Mouse (Mus musculus) layer of hippocampus, adult 9-10 months (tissue): ENCODE measurements around the gene Lmf2.

Experiments
- DNase-seq: peaks from one replicate; pipeline ENCODE4 v3.0.0; 2022; ENCODE audit warnings: low spot score

Lmf2 gene

DNA sequence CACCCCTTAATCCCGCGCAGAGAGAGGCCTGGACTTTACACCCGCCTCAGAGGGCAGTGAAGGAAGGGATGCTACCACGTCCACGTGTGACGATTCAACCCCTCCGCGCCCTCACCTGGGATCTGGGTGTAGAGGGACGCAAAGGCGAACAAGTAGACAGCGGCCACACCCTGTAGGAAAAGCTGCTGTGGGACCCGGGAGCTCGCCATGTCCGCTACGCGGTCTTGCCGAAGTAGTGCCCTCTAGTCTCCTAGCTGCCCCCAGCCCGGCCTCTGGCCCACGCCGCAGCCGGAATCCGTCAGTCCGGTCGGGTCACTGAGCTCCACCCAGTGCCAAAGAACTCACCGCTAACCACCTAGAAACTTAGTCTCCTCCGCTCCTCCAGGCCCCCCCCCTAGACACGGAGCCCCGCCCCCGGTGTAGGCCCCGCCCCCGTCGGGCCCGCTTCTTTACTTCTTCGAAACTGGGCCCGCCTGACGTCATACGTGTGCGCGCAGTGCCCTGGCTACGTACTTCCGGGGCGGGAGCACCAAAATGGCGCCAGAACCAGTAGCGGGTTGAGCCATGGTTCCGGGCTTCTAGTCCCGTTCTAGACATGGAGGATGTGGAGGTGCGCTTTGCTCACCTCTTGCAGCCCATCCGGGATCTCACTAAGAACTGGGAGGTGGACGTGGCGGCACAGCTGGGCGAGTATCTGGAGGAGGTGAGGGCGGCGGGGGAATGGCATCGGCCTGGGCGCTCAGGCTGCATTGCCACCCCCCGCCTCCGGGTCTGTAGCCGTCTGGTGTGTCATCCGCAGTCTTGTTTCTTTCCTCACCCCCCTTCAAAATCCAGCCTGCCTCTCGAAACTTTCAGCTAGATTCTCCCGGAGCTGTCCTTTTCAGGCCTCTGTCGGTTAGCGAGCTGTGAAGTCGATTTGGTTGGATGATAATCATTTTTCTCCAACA, at the start of gene Lmf2, which contains the start of gene Ncaph2:
Gene Lmf2 (minus strand): TSS at position 419 of the 947 bp plus-strand sequence.
Gene Ncaph2 (plus strand): TSS at position 479 of the 947 bp plus-strand sequence.
- DNase-seq, result peak; percentile 89

- DNase-seq, result no peak
These were observed 49.6 kb upstream of the Lmf2 start for GRCm38 (mm10) chr15:89404831-89405623.

GRCm38 (mm10) chr15:89402471-89402870, 47.0 kb upstream of the Lmf2 start:
- no peak for DNase-seq

- DNase-seq, result no peak
These were observed 44.3 kb upstream of the Lmf2 start for GRCm38 (mm10) chr15:89399716-89400115.

- DNase-seq, result no peak
These were observed 42.7 kb upstream of the Lmf2 start for GRCm38 (mm10) chr15:89398146-89398545.

DNA sequence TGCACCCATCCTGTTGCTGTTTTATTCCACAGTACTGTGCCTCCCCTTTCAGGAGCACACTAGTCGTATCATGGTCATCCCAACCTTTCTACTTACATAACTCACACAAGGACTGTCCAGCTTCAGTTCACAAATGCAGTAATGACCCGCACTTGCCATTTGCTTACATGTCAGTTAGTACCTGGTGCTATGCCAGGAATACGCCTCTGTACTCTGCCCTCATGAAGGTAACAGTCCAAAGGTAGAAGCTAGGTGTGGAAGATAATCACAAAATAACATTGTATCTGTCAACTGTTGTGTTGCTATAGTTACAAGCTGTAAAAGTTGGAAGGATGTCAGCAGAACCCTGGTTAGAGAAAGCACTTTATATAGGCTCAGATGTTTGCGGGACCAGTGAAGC, 41.4 kb upstream of the Lmf2 start:
- no peak for DNase-seq

GRCm38 (mm10) chr15:89390081-89390480, 34.6 kb upstream of the Lmf2 start:
- DNase-seq, result no peak

GRCm38 (mm10) chr15:89387127-89387526, 31.7 kb upstream of the Lmf2 start:
- no peak for DNase-seq

DNA sequence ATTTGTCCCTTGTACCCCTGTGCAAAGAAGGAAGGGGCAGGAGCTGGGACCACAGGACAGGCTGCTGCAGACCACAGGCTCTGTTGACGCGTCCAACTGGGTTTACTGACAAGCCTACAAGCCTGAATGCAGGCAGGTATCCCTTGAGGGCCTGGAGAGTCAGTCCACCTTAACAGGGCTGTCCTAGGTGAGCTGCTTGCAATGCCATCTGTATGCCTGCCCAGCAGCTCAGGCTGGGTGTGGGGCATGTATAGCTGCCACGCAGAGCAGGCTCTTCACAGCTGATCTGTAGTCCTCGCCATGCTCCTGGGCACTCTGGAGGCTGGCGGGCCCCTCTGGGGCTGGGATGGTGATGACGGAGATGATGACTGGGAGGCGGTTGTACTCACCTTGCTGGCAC, 29.2 kb upstream of the Lmf2 start, which contains the start of gene Klhdc7b:
Gene Klhdc7b (plus strand): TSS at position 301 of the 400 bp plus-strand sequence.
- DNase-seq, result no peak

DNA sequence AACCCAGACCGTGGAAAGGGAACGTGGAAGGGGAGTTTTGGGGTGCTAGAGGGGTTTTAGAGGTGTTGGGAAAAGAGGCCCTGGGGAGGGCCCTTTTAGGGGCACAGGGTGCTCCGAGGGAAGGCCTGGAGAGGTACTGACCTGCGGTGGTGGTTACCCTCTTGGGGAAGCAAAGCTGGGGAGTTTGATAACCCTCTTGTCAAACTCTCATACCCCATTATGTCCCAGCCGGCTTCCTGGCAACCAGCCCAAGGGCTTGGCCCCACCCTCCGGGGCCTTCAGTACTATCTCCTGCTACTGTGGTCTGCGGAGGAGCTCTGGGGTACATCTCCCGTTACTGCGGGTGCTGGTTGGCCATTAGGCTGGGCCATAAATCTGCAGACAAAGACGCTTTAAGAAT, 24.0 kb upstream of the Lmf2 start:
- no peak for DNase-seq

DNA sequence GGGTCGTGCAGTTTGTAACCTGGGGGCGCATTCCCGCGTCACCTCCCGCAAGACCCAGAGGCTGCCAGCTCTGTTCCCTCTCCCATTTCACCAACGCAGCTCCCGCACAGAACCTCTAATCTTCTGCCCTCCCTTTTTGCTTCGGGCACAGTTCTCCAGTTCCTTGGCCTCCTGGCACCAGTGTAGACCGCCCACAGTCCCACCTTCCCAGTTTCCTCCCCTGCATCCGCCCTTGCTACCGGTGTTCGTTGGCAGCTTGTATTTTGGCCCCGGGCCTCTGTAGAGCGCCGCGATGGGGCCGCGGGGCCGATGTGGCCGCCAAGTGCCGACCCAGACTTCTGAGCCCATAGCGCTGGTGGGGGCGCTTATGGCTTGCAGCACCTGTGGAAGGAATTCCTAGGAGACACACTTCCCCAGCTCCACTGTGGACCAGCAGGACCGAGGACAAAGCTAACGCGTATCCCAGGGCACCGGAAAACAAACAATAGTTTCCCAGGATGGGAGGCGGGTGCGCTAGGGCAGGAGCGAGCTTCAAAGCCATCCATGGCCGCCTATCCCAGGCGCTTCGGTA, 23.5 kb upstream of the Lmf2 start, which contains the start of gene Odf3b:
Gene Odf3b (minus strand): TSS at position 452 of the 571 bp plus-strand sequence.
- DNase-seq, result no peak

GRCm38 (mm10) chr15:89377938-89378828, 22.7 kb upstream of the Lmf2 start:
- DNase-seq, result no peak

DNA sequence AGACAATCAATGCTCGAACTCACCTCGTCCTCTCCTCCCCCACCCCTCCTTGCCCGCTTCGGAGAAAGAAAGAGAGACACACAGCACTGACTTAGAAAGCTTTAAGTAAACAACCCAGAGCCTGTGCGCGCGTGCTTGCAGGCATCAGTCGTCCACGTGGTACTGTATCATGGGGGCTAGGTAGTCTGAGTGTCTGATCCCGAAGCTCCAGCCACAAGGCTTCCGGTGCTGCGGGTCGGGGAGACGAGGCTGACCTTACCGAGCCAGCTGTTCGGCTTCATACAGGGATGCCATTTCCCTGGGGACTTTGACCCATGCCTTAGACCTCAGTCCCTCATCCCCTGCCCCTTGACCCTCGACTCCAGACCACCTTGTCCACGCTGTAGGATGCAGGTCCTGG, 21.9 kb upstream of the Lmf2 start:
- no peak for DNase-seq

- DNase-seq, result no peak
These were observed 21.5 kb upstream of the Lmf2 start, which contains the start of gene Tymp for GRCm38 (mm10) chr15:89376957-89377356. TSS of gene Tymp (minus strand) at chr15:89377039.

DNA sequence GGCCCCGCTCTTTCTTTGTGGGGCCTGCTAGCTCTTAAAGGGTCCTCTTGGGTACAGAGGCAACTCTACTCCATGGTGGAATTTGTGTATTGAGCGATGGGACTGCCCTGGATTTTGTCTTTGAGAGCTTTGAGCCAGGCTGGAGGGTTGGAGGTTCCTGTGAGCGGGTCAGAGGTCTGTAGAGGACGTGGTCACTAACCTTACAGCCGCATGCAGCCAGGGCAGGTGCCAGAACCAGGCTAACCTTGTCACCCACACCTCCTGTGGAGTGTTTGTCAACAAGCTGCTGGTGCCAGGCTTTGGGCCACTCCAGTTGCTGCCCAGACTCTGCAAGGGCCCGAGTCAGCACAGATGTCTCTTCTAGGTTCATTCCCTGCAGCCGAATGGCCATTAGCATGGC, 20.6 kb upstream of the Lmf2 start:
- no peak for DNase-seq

DNA sequence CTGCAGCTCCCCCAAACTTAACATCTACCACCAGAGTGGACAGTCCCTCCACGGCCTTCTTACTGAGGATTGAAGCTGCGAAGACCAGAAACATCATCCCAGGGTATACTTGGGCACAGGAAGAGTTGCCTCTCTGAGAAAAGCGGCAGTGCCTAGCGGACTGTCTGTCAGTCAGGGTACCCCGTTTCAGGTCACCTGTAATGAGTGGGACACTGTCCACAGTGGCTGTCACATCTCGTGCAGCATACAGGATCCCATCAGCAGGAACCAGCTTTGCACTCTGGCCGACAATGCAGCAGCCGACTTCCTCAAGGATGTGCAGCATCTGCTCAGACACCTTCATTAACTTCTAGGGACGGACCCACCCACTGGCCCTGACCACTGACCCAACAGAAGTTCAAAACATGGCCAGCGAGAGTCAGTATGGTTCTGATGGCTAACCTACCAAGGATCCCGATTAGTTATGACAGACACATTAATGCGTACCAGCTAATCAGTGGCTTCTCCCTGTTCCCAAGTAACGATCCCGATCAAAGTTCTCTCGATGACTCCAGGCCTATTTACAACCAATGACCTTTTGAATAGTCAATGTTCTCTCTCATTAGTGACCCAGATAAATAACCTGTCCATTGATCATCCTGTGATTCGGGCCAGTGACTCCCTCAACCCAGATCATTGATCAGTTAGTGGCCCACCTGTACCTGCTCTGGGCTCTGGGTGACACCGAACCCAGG, 19.5 kb upstream of the Lmf2 start:
- DNase-seq, result no peak

DNA sequence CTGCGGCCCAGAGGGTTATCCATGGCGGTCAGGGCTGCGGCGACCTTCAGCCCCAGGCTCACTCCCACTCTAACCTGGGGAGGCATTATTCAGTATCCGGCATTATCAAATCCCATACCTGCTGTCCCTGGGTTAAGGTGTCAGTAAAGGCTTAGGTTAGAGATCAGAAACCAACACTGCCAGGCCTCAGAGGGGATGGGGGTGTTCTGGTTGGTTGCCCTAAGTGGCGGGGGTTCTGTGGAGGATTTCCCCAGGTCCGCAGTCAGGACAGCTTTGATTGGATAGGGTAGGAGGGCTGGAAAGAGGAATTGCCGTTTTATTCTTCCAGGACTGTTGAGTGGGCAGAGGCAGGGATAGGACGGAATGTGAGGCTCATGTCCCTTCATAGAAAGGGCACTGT, 18.9 kb upstream of the Lmf2 start:
- no peak for DNase-seq

GRCm38 (mm10) chr15:89373762-89374248, 18.3 kb upstream of the Lmf2 start, which contains the start of gene Sco2:
TSS of gene Sco2 (minus strand) at chr15:89373846.
- peak; percentile 94 for DNase-seq

- peak; percentile 74 for DNase-seq
These were observed 17.7 kb upstream of the Lmf2 start for GRCm38 (mm10) chr15:89373027-89373761.
